Mouse (Mus musculus) E14TG2a.4 (cell line): Measurements from ENCODE around the gene Kantr.

Experiments
- CTCF ChIP-seq: conservative IDR thresholded peaks from 2 replicates; pipeline ENCODE4 v1.5.1; 2014; ENCODE audit warnings: low read length
- NANOG ChIP-seq: IDR thresholded peaks from 2 replicates; pipeline ENCODE4 v1.6.1; 2014; ENCODE audit warnings: borderline replicate concordance, low read length, mixed read lengths
- POU5F1 ChIP-seq: IDR thresholded peaks from 2 replicates; pipeline ENCODE4 v1.6.1; 2014; ENCODE audit warnings: low read length, borderline replicate concordance

DNA sequence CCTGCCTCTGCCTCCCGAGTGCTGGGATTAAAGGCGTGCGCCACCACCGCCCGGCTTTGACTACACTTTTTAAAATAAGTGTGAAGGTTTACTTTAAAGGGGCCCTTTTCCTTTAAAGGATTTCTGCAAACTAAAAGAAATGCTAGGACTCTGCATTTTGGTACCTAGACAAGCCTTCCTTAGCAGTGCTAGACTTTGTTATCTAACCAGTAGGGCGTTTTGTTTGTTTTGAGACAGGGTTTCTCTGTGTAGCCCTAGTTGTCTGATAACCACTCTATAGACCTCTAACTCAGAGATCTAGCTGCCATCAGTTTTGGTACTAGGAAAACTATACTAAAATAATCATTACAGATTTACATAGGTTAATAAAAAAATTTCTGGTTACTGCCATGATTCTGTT lies 47.9 kb downstream of the Kantr start:
- no peak for TF ChIP-seq CTCF
- TF ChIP-seq NANOG, result no peak
- no peak for TF ChIP-seq POU5F1
